Mouse (Mus musculus) monocyte, adult 5-6 weeks (primary cell): ENCODE measurements around the gene Fbxw22. TPM values are rescaled to one million over a fixed set of nuclear protein-coding genes. Genes with fewer than 3 reads are reported as not detected.
"Not testable (repeated sequence)": the region's sequence is repeated elsewhere in the genome, so short reads cannot be mapped to it uniquely, and the experiment has no call there.

Experiments
- ATAC-seq: fragments of 153-309, 156-312 bp; replicated peaks from 2 replicates; pipeline ENCODE4 v1.8.0; 2017; ENCODE audit warnings: mild to moderate bottlenecking; ENCODE audit not compliant: low TSS enrichment, insufficient number of reproducible peaks, severe bottlenecking, poor library complexity, low FRiP score
- total RNA-seq: library from RNA; stranded (forward); fragments of 200-1000, 200-491, 200-594 nt; gene quantifications from 3 replicates; pipeline ENCODE4 v1.2.3, GENCODE M21; 2017

Gene Fbxw22
- not detected in 3 replicates for total RNA-seq

DNA sequence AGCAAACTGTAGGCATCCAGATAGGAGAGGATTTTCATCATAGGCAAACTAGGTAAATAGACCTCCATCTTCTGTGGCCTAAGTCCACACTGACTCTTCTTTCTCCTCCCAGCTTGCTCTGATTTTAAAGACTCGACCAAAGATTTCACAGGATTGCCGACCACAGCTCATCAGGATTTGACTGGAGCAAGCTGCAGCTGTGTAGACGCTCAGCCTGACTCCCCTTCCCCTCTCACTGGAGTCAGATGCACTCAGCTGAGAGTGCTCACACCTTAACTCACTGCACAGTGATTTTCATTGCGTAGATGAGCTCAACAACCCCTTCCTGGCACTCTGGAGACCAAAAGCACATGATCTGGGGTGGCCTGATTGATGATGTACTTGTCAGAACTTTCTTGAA, at the start of gene Fbxw22:
Gene Fbxw22 (minus strand): TSS at position 101 of the 400 bp plus-strand sequence.
- ATAC-seq, result not testable (repeated sequence)

DNA sequence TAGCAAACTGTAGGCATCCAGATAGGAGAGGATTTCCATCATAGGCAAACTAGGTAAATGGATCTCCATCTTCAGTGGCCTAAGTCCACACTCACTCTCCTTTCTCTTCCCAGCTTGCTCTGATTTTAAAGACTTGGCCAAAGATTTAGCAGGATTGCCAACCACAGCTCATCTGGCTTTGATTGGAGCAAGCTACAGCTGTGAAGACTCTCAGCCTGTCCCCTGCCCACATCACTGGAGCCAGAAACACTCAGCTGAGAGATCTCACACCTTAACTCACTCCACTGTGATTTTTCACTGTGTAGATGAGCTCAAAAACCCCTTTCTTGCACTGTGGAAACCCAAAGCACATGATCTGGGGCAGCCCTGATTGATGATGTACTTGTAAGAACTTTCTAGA, 44.9 kb upstream of the Fbxw22 start, which contains the start of gene Fbxw16:
Gene Fbxw16 (minus strand): TSS at position 101 of the 400 bp plus-strand sequence.
- no peak for ATAC-seq

DNA sequence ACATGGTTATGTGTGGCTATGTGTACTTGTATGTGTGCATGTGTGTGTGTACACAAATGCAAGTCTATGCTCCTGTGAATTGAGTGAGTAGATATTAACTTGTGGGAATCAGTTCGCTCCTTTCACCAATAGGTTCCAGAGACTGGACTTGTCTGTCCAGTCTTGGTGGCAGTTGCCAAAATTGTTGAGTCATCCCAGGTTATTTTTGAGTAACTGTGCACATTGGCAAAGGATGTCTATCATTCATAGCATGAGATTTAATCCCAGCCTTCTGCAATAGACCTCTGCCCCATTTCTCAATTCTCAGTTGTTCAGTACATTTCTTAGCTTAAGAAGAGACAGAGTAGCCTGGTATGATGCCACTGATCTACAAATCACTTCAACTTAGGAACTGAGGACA, 28.9 kb upstream of the Fbxw22 start:
- ATAC-seq, result no peak

DNA sequence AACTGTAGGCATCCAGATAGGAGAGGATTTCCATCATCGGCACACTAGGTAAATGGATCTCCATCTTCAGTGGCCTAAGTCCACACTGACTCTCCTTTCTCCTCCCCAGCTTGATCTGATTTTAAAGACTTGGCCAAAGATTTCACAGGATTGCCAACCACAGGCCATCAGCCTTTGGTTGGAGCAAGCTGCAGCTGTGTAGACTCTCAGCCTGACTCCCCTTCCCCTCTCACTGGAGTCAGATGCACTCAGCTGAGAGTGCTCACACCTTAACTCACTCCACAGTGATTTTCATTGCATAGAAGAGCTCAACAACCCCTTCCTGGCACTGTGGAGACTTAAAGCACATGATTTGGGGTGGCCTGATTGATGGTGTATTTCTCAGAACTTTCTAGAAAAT, 64.5 kb downstream of the Fbxw22 start, which contains the start of gene Fbxw28:
Gene Fbxw28 (minus strand): TSS at position 101 of the 400 bp plus-strand sequence.
- ATAC-seq, result not testable (repeated sequence)

Other genes with a start within 250 kb of the Fbxw22 start
- gene Fbxw21, start 242.3 kb downstream of the Fbxw22 start, total RNA-seq, result not detected in 3 replicates
- gene Fbxw13, start 208.3 kb downstream of the Fbxw22 start, total RNA-seq, result 0.39 to 1.5 TPM (median 0.57 TPM) in 3 replicates
- not detected in 3 replicates for gene Fbxw20, start 169.5 kb downstream of the Fbxw22 start, total RNA-seq
- gene Fbxw14, start 116.6 kb downstream of the Fbxw22 start, total RNA-seq, result not detected in 3 replicates
- gene Fbxw28, start 64.6 kb downstream of the Fbxw22 start, total RNA-seq, result not detected in 3 replicates
- gene Fbxw16, start 44.8 kb upstream of the Fbxw22 start, total RNA-seq, result not detected in 3 replicates
- not detected in 3 replicates for gene Fbxw19, start 91.6 kb upstream of the Fbxw22 start, total RNA-seq
- not detected in 3 replicates for gene Fbxw15, start 164.0 kb upstream of the Fbxw22 start, total RNA-seq
- not detected in 3 replicates for gene Fbxw24, start 221.8 kb upstream of the Fbxw22 start, total RNA-seq